Mouse (Mus musculus) heart, embryonic 11.5 days (tissue): ENCODE measurements around the gene Prickle1. TPM values are rescaled to one million over a fixed set of nuclear protein-coding genes. Genes with fewer than 3 reads are reported as not detected.

Source experiments
- ATAC-seq: fragments of 200-750 bp; cut with Nextera tagmentation; replicated peaks from 2 replicates; pipeline ENCODE4 v1.8.0; 2017; ENCODE audit warnings: moderate library complexity; ENCODE audit not compliant: insufficient number of reproducible peaks, low FRiP score, low TSS enrichment
- H3K27ac ChIP-seq: fragments of 300-500 bp; sonication (generic); 2 replicates; pipeline ENCODE4 v1.5.1; 2014; ENCODE audit warnings: mild to moderate bottlenecking, low read depth, low read length
- H3K27me3 ChIP-seq: fragments of 300-500 bp; sonication (generic); 2 replicates; pipeline ENCODE4 v1.6.1; 2014; ENCODE audit warnings: mild to moderate bottlenecking, low read length, mixed read lengths; ENCODE audit not compliant: control insufficient read depth, insufficient read depth
- H3K36me3 ChIP-seq: fragments of 300-500 bp; sonication (generic); 2 replicates; pipeline ENCODE4 v1.6.1; 2014; ENCODE audit warnings: mild to moderate bottlenecking, low read length, moderate library complexity, mixed read lengths; ENCODE audit not compliant: control insufficient read depth, insufficient read depth
- H3K4me1 ChIP-seq: fragments of 300-500 bp; sonication (generic); 2 replicates; pipeline ENCODE4 v1.6.1; 2014; ENCODE audit warnings: low read length; ENCODE audit not compliant: control insufficient read depth, insufficient read depth
- H3K4me2 ChIP-seq: fragments of 300-500 bp; sonication (generic); 2 replicates; pipeline ENCODE4 v1.6.1; 2014; ENCODE audit warnings: mild to moderate bottlenecking, moderate library complexity
- H3K4me3 ChIP-seq: fragments of 300-500 bp; sonication (generic); 2 replicates; pipeline ENCODE4 v1.5.1; 2014; ENCODE audit warnings: low read depth, low read length
- H3K9ac ChIP-seq: fragments of 300-500 bp; sonication (generic); 2 replicates; pipeline ENCODE4 v1.6.1; 2014; ENCODE audit warnings: mild to moderate bottlenecking, low read depth, low read length, moderate library complexity
- H3K9me3 ChIP-seq: fragments of 300-500 bp; sonication (generic); replicated peaks from 2 replicates; pipeline ENCODE4 v1.6.1; 2016; ENCODE audit warnings: low read length; ENCODE audit not compliant: control insufficient read depth
- WGBS: fragments of 180-500 bp; shearing (Covaris S2); extraction: QIAGEN DNeasy Blood & Tissue Kit; methylation state at CpG from one replicate; pipeline ENCODE4 v1.1.7; 2014; ENCODE audit not compliant: insufficient replicate concordance; 5-methylcytosine and 5-hydroxymethylcytosine counted together
- polyA plus RNA-seq: library from polyadenylated mRNA; unstranded; fragments of >200 nt; fragmentation: Nextera tagmentation; extraction: Ambion mirVana; gene quantifications from 2 replicates; pipeline ENCODE4 v1.2.1, GENCODE M21; 2014

Prickle1 gene
- polyA plus RNA-seq, 1 experiment from 2014 or later, result 29.5 TPM

DNA sequence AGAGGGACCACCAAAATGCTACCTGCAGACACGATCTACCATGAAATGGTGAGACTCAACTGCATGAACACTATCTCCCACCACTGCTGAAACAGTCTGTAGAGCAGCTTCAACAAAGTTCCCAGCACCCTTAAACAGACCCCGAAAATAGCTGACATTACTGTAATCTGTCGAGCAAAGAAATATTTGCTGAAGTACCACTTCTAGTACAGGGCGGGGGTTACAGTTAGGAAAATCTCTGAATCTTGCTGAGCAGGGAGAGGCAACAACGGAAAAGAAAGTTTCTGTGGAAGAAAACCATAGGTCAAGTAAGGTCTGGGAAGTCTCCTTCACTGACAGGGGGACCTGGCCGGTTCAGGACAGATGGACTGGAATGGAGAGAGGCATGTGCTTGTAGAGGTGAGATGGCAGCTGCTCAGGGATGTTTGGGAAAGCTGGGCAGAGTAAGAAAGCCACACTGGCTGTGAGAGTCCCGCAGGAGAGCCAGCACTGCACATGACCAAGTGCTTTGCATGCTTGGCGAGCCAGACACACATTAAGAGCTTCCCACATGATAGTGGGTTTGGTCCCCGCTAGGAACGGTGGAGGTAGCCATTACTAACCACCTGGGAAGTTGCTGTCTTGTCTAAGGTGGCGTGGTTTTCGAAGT lies 41.4 kb downstream of the Prickle1 start:
- no peak for ATAC-seq

DNA sequence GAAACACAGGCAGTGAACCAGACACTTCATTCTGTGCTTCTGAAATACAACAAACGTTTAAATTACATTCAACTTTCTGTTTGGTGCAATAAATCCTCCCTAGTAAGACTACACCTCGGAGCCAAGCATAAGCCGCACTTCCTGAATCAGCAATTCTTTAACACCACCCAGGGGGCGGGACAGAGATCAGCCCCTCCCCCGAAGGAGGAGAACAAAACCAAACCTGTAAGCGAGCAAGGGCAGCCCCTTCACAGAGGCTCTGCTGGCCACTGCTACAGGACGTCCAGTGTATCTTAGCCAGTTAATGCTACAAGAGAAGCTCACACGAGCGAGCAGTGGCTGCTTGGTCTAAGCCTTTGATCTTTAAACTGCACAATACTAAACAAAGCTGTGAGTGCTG lies 43.5 kb downstream of the Prickle1 start:
- Histone ChIP-seq H3K27ac (peak overlapping the region; percentile 15; the same call in 1 of the 2 replicates), H3K4me1 (peaks cover 40% of the 10 kb centered on the region), H3K4me2 (peak overlapping the region; percentile 38), H3K9ac (peak overlapping the region; percentile 46; the same call in 1 of the 2 replicates), H3K36me3 (no peaks in the 10 kb centered on the region), H3K4me3 (no peak overlapping the region), H3K27me3 (no peaks in the 10 kb centered on the region), H3K9me3 (no peaks in the 10 kb centered on the region)
- WGBS, result 9% methylated on average over 9 of the region's 9 CpGs
- ATAC-seq, result peak; percentile 56

More for the DNA sequence above, 41.4 kb downstream of the Prickle1 start:
- H3K36me3 ChIP-seq, result no peaks in the 10 kb centered on the region
- peaks cover 30% of the 10 kb centered on the region for H3K4me1 ChIP-seq
- H3K4me3 ChIP-seq, result no peak overlapping the region
- H3K9me3 ChIP-seq, result no peaks in the 10 kb centered on the region
- no peak overlapping the region for H3K9ac ChIP-seq
- H3K4me2 ChIP-seq, result 0 out of 2 replicates have a peak overlapping the region, but pooled peaks have one; percentile 4
- peak overlapping the region; percentile 29; the same call in 1 of the 2 replicates for H3K27ac ChIP-seq
- H3K27me3 ChIP-seq, result no peaks in the 10 kb centered on the region
- 61% methylated on average over 12 of the region's 12 CpGs for WGBS

DNA sequence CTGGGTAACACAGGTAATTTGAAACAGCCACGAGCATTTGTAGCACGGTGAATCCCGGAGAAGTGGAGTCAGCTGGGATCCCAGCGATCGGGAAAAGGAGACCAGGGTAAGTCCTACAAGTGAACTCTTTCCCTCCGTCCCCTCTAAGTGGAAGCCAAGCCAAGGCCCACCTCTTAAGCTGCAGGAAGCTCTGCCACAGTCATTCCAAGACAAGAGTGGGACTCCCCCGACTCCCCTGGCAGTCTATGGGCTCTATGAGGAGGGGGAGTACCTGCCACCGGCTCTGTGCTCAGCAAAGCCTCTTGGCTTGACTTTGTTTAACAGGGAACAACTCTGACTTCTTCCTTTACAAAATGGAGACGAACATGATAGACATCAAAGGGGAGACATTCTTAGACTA lies 47.4 kb downstream of the Prickle1 start:
- H3K27ac ChIP-seq, result no peak overlapping the region
- no peak overlapping the region for H3K9ac ChIP-seq
- H3K36me3 ChIP-seq, result peaks cover 3% of the 10 kb centered on the region; the same call in 1 of the 2 replicates
- no peak for ATAC-seq
- H3K27me3 ChIP-seq, result no peaks in the 10 kb centered on the region
- H3K4me1 ChIP-seq, result peaks cover 21% of the 10 kb centered on the region
- H3K4me2 ChIP-seq, result no peak overlapping the region
- WGBS, result 80% methylated on average over 9 of the region's 9 CpGs
- H3K4me3 ChIP-seq, result no peak overlapping the region
- no peaks in the 10 kb centered on the region for H3K9me3 ChIP-seq

DNA sequence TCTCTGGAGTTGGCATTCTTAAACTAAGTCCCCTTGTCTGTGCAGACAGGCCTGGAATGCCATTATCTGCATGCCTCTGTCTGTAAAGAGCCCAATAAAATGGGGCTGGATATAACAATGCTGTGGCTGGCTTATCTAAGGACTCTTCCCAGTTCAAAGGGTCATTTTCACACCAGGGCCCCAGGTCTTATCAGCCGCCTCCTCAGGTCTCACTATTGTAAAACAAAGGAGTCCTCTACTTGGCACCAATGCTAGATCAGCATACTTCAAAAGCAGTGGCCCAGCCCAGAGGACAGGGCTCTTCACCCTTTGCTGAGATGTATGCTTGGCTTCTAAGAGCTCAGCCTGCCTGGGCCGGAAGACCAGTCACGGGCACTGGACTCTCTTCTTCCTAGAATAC lies 56.3 kb downstream of the Prickle1 start:
- peak; percentile 70; the same call in 1 of the 2 replicates for ATAC-seq
- Histone ChIP-seq H3K27ac (peak overlapping the region; percentile 75), H3K9ac (no peak overlapping the region), H3K9me3 (no peaks in the 10 kb centered on the region), H3K4me1 (peaks cover 42% of the 10 kb centered on the region), H3K36me3 (peaks cover 3% of the 10 kb centered on the region; the same call in 1 of the 2 replicates), H3K4me2 (peak overlapping the region; percentile 41), H3K4me3 (no peak overlapping the region), H3K27me3 (no peaks in the 10 kb centered on the region)
- 16% methylated on average over 3 of the region's 3 CpGs for WGBS

DNA sequence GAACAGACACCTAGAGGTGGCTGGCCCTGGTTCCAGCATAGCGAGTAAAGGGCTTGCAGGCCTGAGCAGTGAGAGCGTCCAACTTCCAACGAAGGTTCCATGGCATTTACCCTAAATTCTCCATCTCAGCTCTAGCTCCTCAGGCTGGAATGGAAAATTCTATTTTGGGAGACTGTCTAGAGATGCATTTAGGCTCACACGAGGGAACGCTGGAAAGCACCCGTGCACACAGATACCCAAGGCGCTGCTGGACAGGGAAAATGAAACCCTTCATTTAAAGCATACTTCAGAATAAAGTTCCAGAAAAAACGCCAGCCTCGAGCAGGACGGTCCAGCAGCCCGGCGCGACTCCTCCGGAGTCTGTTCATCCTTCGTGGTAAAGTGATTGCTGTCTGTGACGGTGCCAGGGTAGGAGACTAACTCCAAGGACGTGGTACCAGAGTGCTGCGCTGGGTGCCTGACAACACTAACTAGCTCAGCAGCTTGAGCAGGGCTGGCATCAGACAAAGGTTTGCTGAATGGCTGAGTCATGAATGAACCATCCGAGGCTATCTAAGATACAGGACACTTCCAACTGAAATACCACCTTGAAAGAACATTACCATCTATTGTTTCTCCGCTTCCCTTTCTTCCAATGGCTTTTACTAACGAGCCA lies 57.0 kb downstream of the Prickle1 start:
- Histone ChIP-seq H3K9ac (no peak overlapping the region), H3K27ac (peak overlapping the region; percentile 73), H3K9me3 (no peaks in the 10 kb centered on the region), H3K4me1 (peaks cover 48% of the 10 kb centered on the region), H3K4me3 (no peak overlapping the region), H3K27me3 (no peaks in the 10 kb centered on the region), H3K36me3 (peaks cover 2% of the 10 kb centered on the region; the same call in 1 of the 2 replicates), H3K4me2 (peak overlapping the region; percentile 36)
- no peak for ATAC-seq
- 60% methylated on average over 21 of the region's 21 CpGs for WGBS

DNA sequence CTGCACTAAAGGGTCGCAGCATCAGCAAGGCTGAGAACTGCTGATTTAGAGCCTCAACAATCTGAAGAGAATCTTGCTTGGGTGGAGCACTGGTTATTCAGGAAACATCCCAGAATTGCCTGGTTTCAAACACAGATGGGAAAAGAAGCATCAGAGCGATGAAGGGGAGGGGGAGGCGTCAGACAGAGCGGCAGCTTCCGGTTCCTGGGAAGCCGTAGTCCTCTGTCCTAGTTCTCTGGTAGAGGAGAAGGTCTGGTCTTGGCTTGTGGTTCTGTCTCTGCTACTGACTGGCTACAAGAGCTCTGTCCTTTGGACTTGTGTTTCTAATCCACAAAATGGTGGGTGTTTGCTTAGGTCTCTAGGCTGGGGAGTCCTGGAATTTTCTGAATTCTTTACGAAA lies 57.9 kb downstream of the Prickle1 start:
- WGBS, result 65% methylated on average over 7 of the region's 7 CpGs
- no peak overlapping the region for H3K4me3 ChIP-seq
- H3K36me3 ChIP-seq, result no peaks in the 10 kb centered on the region
- no peaks in the 10 kb centered on the region for H3K27me3 ChIP-seq
- no peaks in the 10 kb centered on the region for H3K9me3 ChIP-seq
- H3K27ac ChIP-seq, result peak overlapping the region; percentile 73; the same call in 1 of the 2 replicates
- peaks cover 49% of the 10 kb centered on the region for H3K4me1 ChIP-seq
- ATAC-seq, result no peak
- H3K4me2 ChIP-seq, result no peak overlapping the region
- peak overlapping the region; percentile 43; the same call in 1 of the 2 replicates for H3K9ac ChIP-seq

DNA sequence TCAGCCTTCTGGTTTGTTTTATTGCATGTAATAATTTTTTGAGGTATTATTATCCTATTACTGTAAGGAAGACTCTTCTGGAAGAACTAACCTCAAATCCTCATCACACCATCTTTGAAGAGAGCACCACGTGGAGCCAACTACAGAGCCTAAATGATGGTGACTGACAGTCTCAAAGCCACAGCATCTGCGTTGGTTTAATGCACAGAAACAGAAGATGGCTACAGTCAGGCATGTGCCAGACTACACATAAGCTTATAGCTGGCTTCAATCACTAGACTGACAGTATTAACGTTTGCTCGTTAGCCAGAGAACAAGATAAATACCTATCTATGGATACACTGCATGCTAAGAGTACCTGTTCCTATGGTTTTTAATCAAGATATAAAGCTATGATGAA lies 59.5 kb downstream of the Prickle1 start:
- ATAC-seq, result no peak

DNA sequence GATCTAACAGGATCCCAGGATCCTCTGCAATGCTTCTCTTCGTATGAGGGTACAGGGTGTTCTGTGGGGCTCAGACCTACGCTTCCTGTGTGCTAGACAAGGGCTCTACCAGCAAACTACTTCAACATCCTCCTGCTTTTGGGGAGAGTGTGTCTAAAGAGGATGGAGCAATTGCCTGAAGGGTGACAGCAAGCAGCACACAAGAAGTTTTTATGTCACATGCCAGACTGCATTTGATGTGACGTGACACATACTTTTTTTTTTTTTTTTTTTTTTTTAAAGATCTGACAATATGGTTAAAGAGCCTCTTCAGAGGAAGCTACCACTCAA lies 65.0 kb downstream of the Prickle1 start:
- no peak for ATAC-seq
- 48% methylated on average over 3 of the region's 3 CpGs for WGBS
- no peaks in the 10 kb centered on the region for H3K9me3 ChIP-seq

More for the DNA sequence above, 59.5 kb downstream of the Prickle1 start:
- Histone ChIP-seq H3K9me3 (no peaks in the 10 kb centered on the region), H3K27ac (no peak overlapping the region), H3K4me3 (no peak overlapping the region), H3K4me1 (peaks cover 51% of the 10 kb centered on the region), H3K4me2 (no peak overlapping the region), H3K36me3 (no peaks in the 10 kb centered on the region), H3K27me3 (no peaks in the 10 kb centered on the region), H3K9ac (no peak overlapping the region)
- WGBS, result 72% methylated on average over 4 of the region's 4 CpGs

More for the DNA sequence above, 65.0 kb downstream of the Prickle1 start:
- Histone ChIP-seq H3K4me3 (no peak overlapping the region), H3K27me3 (no peaks in the 10 kb centered on the region), H3K27ac (0 out of 2 replicates have a peak overlapping the region, but pooled peaks have one; percentile 47), H3K36me3 (no peaks in the 10 kb centered on the region), H3K4me1 (peaks cover 51% of the 10 kb centered on the region), H3K4me2 (peak overlapping the region; percentile 7; the same call in 1 of the 2 replicates), H3K9ac (no peak overlapping the region)
